Mouse (Mus musculus) fat pad, adult 2 months (tissue): ENCODE measurements around the gene Lrrfip1.

Source experiments
- DNase-seq: peaks from one replicate; pipeline ENCODE4 v3.0.0-alpha.2; 2011; ENCODE audit warnings: low read depth, low spot score; ENCODE audit errors: extremely low read depth

Gene Lrrfip1

GRCm38 (mm10) chr1:91122121-91122520 is 123.6 kb downstream of the Lrrfip1 start:
- no peak for DNase-seq

DNA sequence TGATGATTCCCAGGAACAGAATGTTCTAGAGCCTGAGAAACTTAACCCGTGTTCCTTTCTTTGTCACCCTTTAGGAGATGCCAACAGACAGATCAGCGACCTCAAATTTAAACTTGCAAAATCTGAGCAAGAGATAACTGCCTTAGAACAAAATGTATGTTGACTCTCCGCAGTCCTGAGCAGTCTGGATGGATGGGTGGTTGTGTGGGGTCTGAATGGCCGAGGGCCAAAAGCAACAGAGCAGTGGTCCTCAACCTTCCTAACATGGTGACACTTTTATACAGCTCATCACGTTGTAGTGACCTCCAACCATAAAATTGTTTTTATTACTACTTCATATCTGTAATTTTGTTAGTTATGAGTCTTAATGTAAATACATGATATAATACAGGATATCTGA is 124.5 kb downstream of the Lrrfip1 start:
- no peak for DNase-seq

GRCm38 (mm10) chr1:91123466-91123865 is 124.9 kb downstream of the Lrrfip1 start:
- no peak for DNase-seq

- DNase-seq, result no peak
Observed at GRCm38 (mm10) chr1:91128849-91129248, 130.3 kb downstream of the Lrrfip1 start.

DNA sequence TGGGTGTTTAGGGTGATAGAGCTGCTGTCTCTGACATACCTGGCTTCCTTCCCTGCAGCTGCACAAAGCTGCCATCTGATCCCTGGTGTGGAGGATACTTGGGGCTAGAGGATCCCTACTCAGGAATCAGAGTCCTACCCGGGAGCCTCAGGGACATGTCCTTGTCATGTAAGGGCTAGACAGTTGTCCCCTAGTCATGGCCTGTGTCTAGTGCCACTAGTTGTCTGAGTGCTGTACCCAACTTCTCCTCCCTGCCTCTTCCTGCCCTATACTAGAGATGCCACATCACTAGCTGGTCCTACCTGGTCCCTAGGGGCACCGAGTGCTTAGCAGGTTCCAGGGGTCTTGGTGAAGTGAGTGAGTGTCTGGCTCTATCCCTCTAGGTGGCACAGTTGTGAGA is 138.5 kb downstream of the Lrrfip1 start:
- no peak for DNase-seq

GRCm38 (mm10) chr1:91144813-91145212 is 146.3 kb downstream of the Lrrfip1 start, which contains the start of gene Rbm44:
Rbm44 (plus strand) TSS chr1:91145089.
- no peak for DNase-seq

DNA sequence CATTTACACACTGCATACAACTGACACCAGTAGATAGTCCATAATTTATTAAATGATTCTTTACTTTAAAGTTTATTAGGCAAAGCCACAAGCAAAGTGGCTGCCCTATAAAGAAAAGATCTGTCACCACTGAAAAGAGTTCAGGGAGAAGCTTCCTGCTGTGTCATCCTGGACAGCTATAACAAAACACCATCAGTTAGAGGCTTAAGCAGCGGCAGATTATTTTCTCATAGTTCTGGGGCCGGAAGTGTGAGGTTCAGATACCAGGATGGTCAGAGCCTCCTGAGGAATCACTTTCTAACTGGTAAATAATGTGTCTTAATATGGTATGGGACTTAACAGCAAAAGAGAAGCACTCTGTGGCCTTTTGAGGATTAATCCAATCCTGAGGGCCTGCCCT is 153.0 kb downstream of the Lrrfip1 start:
- no peak for DNase-seq

- no peak for DNase-seq
Observed at GRCm38 (mm10) chr1:91166798-91167197, 168.3 kb downstream of the Lrrfip1 start.

DNA sequence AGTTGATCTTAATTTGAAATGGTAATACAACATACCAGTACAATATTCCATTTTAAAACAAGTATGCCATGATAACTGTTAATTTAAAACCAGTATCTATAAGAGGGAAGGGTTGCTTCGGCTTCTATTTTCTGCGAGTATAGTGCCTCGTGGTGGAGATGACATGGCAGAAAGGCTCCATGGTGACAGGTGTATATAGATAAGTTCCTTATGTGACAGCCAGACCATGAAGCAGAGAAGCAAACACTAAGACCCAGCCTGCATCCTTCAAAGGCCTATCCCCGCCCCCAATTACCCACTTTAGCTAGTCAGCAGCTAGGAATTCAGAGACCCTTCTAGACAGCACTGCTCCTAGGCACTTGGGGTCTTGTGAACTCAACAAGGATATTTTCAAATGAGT is 170.6 kb downstream of the Lrrfip1 start:
- no peak for DNase-seq

- no peak for DNase-seq
Observed at GRCm38 (mm10) chr1:91174796-91175195, 176.3 kb downstream of the Lrrfip1 start.

- no peak for DNase-seq
Observed at GRCm38 (mm10) chr1:91176026-91176425, 177.5 kb downstream of the Lrrfip1 start.

GRCm38 (mm10) chr1:91176871-91177270 is 178.3 kb downstream of the Lrrfip1 start:
- no peak for DNase-seq
